Mouse (Mus musculus) hindbrain, embryonic 11.5 days (tissue): ENCODE results near the gene Rere. TPM values are rescaled to one million over a fixed set of nuclear protein-coding genes. Genes with fewer than 3 reads are reported as not detected.
A peak's percentile ranks its signal among the peaks of the same experiment; 100 is the strongest.

Experiments used
- ATAC-seq: fragments of 200-750 bp; cut with Nextera tagmentation; 2 replicates; pipeline ENCODE4 v1.8.0; 2017; ENCODE audit warnings: mild to moderate bottlenecking, moderate TSS enrichment, moderate library complexity; ENCODE audit not compliant: low FRiP score
- DNase-seq: peaks from one replicate; pipeline ENCODE4 v3.0.0-alpha.2; 2015; ENCODE audit warnings: low spot score
- H3K27ac ChIP-seq: fragments of 300-500 bp; sonication (generic); 2 replicates; pipeline ENCODE4 v1.5.1; 2014; ENCODE audit warnings: mild to moderate bottlenecking, low read depth, low read length
- H3K27me3 ChIP-seq: fragments of 300-500 bp; sonication (generic); 2 replicates; pipeline ENCODE4 v1.6.1; 2014; ENCODE audit warnings: mild to moderate bottlenecking, low read length, moderate library complexity, mixed read lengths; ENCODE audit not compliant: control insufficient read depth, insufficient read depth
- H3K36me3 ChIP-seq: fragments of 300-500 bp; sonication (generic); 2 replicates; pipeline ENCODE4 v1.6.1; 2014; ENCODE audit warnings: mild to moderate bottlenecking, low read length, moderate library complexity, mixed read lengths; ENCODE audit not compliant: control insufficient read depth, insufficient read depth
- H3K4me1 ChIP-seq: fragments of 300-500 bp; sonication (generic); replicated peaks from 2 replicates; pipeline ENCODE4 v1.6.1; 2014; ENCODE audit warnings: low read length, mixed read lengths; ENCODE audit not compliant: control insufficient read depth, insufficient read depth
- H3K4me2 ChIP-seq: fragments of 300-500 bp; sonication (generic); replicated peaks from 2 replicates; pipeline ENCODE4 v1.6.1; 2014; ENCODE audit warnings: mild to moderate bottlenecking, low read depth, low read length
- H3K4me3 ChIP-seq: fragments of 300-500 bp; sonication (generic); 2 replicates; pipeline ENCODE4 v1.5.1; 2014; ENCODE audit warnings: low read depth, low read length
- H3K9ac ChIP-seq: fragments of 300-500 bp; sonication (generic); 2 replicates; pipeline ENCODE4 v1.6.1; 2014; ENCODE audit warnings: low read depth, low read length
- H3K9me3 ChIP-seq: fragments of 300-500 bp; sonication (generic); 2 replicates; pipeline ENCODE4 v1.6.1; 2016; ENCODE audit warnings: low read length; ENCODE audit not compliant: control insufficient read depth
- WGBS: fragments of 180-500 bp; shearing (Covaris S2); extraction: QIAGEN DNeasy Blood & Tissue Kit; methylation state at CpG from one replicate; pipeline ENCODE4 v1.1.7; 2014; 5-methylcytosine and 5-hydroxymethylcytosine counted together
- polyA plus RNA-seq: library from polyadenylated mRNA; unstranded; fragments of >200 nt; fragmentation: Nextera tagmentation; extraction: Ambion mirVana; gene quantifications from 2 replicates; pipeline ENCODE4 v1.2.1, GENCODE M21; 2014

The Rere gene
- polyA plus RNA-seq, 1 experiment from 2014 or later: 50.0 TPM

- Histone ChIP-seq H3K36me3 (no peaks in the 10 kb centered on the region), H3K9me3 (no peaks in the 10 kb centered on the region), H3K4me2 (no peak overlapping the region), H3K9ac (no peak overlapping the region), H3K27ac (no peak overlapping the region), H3K27me3 (no peaks in the 10 kb centered on the region), H3K4me1 (no peaks in the 10 kb centered on the region), H3K4me3 (no peak overlapping the region)
- ATAC-seq: 0 out of 2 replicates have a peak, but pooled peaks have one; percentile 49
- DNase-seq: no peak
- 54% methylated on average over 8 of the region's 8 CpGs for WGBS
Observed at GRCm38 (mm10) chr4:150384405-150384804, 103.0 kb downstream of the Rere start.

- DNase-seq: no peak
- Histone ChIP-seq H3K4me3 (no peak overlapping the region), H3K27me3 (no peaks in the 10 kb centered on the region), H3K36me3 (no peaks in the 10 kb centered on the region), H3K4me2 (no peak overlapping the region), H3K4me1 (no peaks in the 10 kb centered on the region), H3K9ac (no peak overlapping the region), H3K27ac (no peak overlapping the region), H3K9me3 (no peaks in the 10 kb centered on the region)
- WGBS: 77% methylated on average over 3 of the region's 3 CpGs
- ATAC-seq: no peak
Observed at GRCm38 (mm10) chr4:150384899-150385298, 103.5 kb downstream of the Rere start.

GRCm38 (mm10) chr4:150388518-150388917, 107.1 kb downstream of the Rere start:
- Histone ChIP-seq H3K4me1 (0 out of 2 replicates have a peak, but pooled peaks cover under 1% of the 10 kb centered on the region), H3K9ac (no peak overlapping the region), H3K9me3 (no peaks in the 10 kb centered on the region), H3K36me3 (no peaks in the 10 kb centered on the region), H3K4me3 (no peak overlapping the region), H3K27ac (no peak overlapping the region), H3K27me3 (no peaks in the 10 kb centered on the region), H3K4me2 (no peak overlapping the region)
- DNase-seq: no peak
- WGBS: 78% methylated on average over 3 of the region's 3 CpGs
- no peak for ATAC-seq

- Histone ChIP-seq H3K4me2 (no peak overlapping the region), H3K4me1 (peaks cover 32% of the 10 kb centered on the region), H3K36me3 (no peaks in the 10 kb centered on the region), H3K27me3 (no peaks in the 10 kb centered on the region), H3K9me3 (no peaks in the 10 kb centered on the region), H3K27ac (no peak overlapping the region), H3K9ac (no peak overlapping the region), H3K4me3 (no peak overlapping the region)
- ATAC-seq: no peak
- no peak for DNase-seq
- 68% methylated on average over 8 of the region's 8 CpGs for WGBS
Observed at GRCm38 (mm10) chr4:150393607-150394006, 112.2 kb downstream of the Rere start.

- no peak for DNase-seq
- Histone ChIP-seq H3K27me3 (no peaks in the 10 kb centered on the region), H3K4me1 (peaks cover 33% of the 10 kb centered on the region), H3K4me2 (no peak overlapping the region), H3K9ac (no peak overlapping the region), H3K4me3 (no peak overlapping the region), H3K27ac (no peak overlapping the region), H3K36me3 (no peaks in the 10 kb centered on the region), H3K9me3 (no peaks in the 10 kb centered on the region)
- ATAC-seq: no peak
- 82% methylated on average over 4 of the region's 4 CpGs for WGBS
Observed at GRCm38 (mm10) chr4:150394091-150394490, 112.6 kb downstream of the Rere start.

- H3K4me1 ChIP-seq: peaks cover 33% of the 10 kb centered on the region
- no peaks in the 10 kb centered on the region for H3K27me3 ChIP-seq
- no peak overlapping the region for H3K4me3 ChIP-seq
- H3K27ac ChIP-seq: peak overlapping the region; percentile 79
- no peak for ATAC-seq
- H3K9ac ChIP-seq: no peak overlapping the region
- H3K9me3 ChIP-seq: no peaks in the 10 kb centered on the region
- DNase-seq: no peak
- no peak overlapping the region for H3K4me2 ChIP-seq
- no peaks in the 10 kb centered on the region for H3K36me3 ChIP-seq
Observed at GRCm38 (mm10) chr4:150396339-150396738, 114.9 kb downstream of the Rere start.

GRCm38 (mm10) chr4:150396826-150397620, 115.6 kb downstream of the Rere start:
- peak; percentile 57 for DNase-seq
- peak; percentile 38; the same call in 1 of the 2 replicates for ATAC-seq
- whole genome bisulfite sequencing: 23% methylated on average over 13 of the region's 13 CpGs
- Histone ChIP-seq H3K9ac (peak overlapping the region; percentile 34; the same call in 1 of the 2 replicates), H3K27ac (peak overlapping the region; percentile 79), H3K27me3 (no peaks in the 10 kb centered on the region), H3K4me2 (peak overlapping the region; percentile 15; the same call in 1 of the 2 replicates), H3K9me3 (no peaks in the 10 kb centered on the region), H3K36me3 (no peaks in the 10 kb centered on the region), H3K4me1 (peaks cover 33% of the 10 kb centered on the region), H3K4me3 (no peak overlapping the region)

GRCm38 (mm10) chr4:150399032-150399431, 117.6 kb downstream of the Rere start:
- Histone ChIP-seq H3K27ac (no peak overlapping the region), H3K4me3 (no peak overlapping the region), H3K9ac (no peak overlapping the region), H3K4me2 (no peak overlapping the region), H3K9me3 (no peaks in the 10 kb centered on the region), H3K36me3 (no peaks in the 10 kb centered on the region), H3K4me1 (peaks cover 31% of the 10 kb centered on the region), H3K27me3 (no peaks in the 10 kb centered on the region)
- 43% methylated on average over 2 of the region's 2 CpGs for WGBS
- DNase-seq (no peak), ATAC-seq (no peak)
